In the genomic region with DNA sequence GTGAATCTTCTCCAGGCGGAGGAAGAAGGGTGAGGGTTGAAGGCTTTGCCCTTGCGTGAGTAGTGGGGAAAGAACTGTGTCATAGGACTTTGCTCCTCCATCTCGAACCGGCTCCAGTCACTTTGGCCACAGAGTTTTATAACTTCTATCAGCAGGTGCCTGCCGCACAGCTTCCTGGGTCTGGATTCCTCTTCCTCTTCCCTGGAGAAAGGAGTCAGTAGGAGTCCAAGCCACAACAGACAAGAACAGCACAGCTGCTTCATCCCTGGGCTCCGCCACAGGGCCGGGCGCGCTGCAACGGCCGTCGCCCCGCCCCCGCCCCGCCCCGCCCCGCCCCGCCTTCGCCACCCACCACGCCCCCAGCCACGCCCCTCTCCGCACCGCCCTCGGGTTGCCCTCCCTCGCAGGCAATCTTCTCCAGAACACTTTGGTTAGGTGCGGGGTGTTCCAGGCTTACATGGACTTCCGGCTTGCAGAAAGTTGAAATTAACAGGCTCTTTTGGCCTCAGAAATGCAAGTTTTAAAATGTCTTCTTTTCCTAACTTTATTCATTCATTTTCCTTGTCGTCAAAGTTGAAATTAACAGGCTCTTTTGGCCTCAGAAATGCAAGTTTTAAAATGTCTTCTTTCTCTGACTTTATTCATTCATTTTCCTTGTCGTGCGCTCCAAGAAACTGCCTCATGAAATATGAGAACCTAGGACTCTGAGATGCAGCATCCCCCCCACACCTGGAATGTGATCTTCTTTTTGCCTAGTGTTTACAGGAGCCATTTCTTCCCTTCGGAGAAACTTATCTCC, we compare ENCODE assay signal across 8 mouse cellular contexts. TPM values are rescaled to one million over a fixed set of nuclear protein-coding genes. Genes with fewer than 3 reads are reported as not detected.
DNase-seq lines count a peak whose midpoint lies in the region; ATAC-seq lines count a peak whose summit lies in the region.

Gene Insl6, minus strand, starts transcription at position 304 of the 799 bp plus-strand sequence.

- H3K4me2 ChIP-seq in embryonic facial prominence, embryonic 13.5 days = peak within 1 kb of the TSS; percentile 59
- H3K4me2 ChIP-seq in heart, embryonic 12.5 days = peak within 1 kb of the TSS; percentile 91
- peak within 1 kb of the TSS; percentile 79 for H3K4me2 ChIP-seq in kidney, embryonic 15.5 days

- WGBS in embryonic facial prominence, embryonic 13.5 days = 2% methylated on average over 31 of the region's 31 CpGs
- 4% methylated on average over 31 of the region's 31 CpGs for WGBS in heart, embryonic 12.5 days
- WGBS in kidney, embryonic 15.5 days = 4% methylated on average over 31 of the region's 31 CpGs

- peak within 1 kb of the TSS; percentile 43 for H3K4me3 ChIP-seq in embryonic facial prominence, embryonic 13.5 days
- peak within 1 kb of the TSS; percentile 55 for H3K4me3 ChIP-seq in heart, embryonic 12.5 days
- H3K4me3 ChIP-seq in kidney, embryonic 15.5 days (replicated peaks) = peak within 1 kb of the TSS; percentile 46

- H3K9ac ChIP-seq in embryonic facial prominence, embryonic 13.5 days = peak within 1 kb of the TSS; percentile 53
- peak within 1 kb of the TSS; percentile 71 for H3K9ac ChIP-seq in heart, embryonic 12.5 days
- H3K9ac ChIP-seq in kidney, embryonic 15.5 days = peak within 1 kb of the TSS; percentile 36; the same call in 1 of the 2 replicates

- peak; percentile 85 for DNase-seq in CD4-positive, CD25-positive, alpha-beta regulatory T cell, adult 2 months (ENCODE audit: low read depth, low spot score)
- DNase-seq in lung, postnatal 14 days = peak; percentile 79
- DNase-seq in ovary, postnatal 14 days (ENCODE audit: low spot score) = peak; percentile 46
- DNase-seq in thymus, postnatal 36 days = peak; percentile 74 to 75

- no peak within 1 kb of the TSS for H3K27ac ChIP-seq in embryonic facial prominence, embryonic 13.5 days
- H3K27ac ChIP-seq in heart, embryonic 12.5 days (ENCODE audit: poor library complexity, severe bottlenecking) = no peak within 1 kb of the TSS
- H3K27ac ChIP-seq in kidney, embryonic 15.5 days = peak within 1 kb of the TSS; percentile 54; the same call in 1 of the 2 replicates

- peaks cover 6% of the 10 kb centered on the region; the same call in 1 of the 2 replicates for H3K4me1 ChIP-seq in embryonic facial prominence, embryonic 13.5 days
- 0 out of 2 replicates have a peak, but pooled peaks cover 3% of the 10 kb centered on the region for H3K4me1 ChIP-seq in heart, embryonic 12.5 days (replicated peaks)
- peaks cover 8% of the 10 kb centered on the region; the same call in 1 of the 2 replicates for H3K4me1 ChIP-seq in kidney, embryonic 15.5 days

- no peaks in the 10 kb centered on the region for H3K9me3 ChIP-seq in embryonic facial prominence, embryonic 13.5 days
- H3K9me3 ChIP-seq in heart, embryonic 12.5 days (replicated peaks) = no peaks in the 10 kb centered on the region
- no peaks in the 10 kb centered on the region for H3K9me3 ChIP-seq in kidney, embryonic 15.5 days (replicated peaks)

- ATAC-seq in activated CD4-positive, CD25-positive, alpha-beta regulatory T cell, adult 4 months = peak; percentile 64
- ATAC-seq in embryonic facial prominence, embryonic 13.5 days (ENCODE audit: insufficient number of reproducible peaks, insufficient read depth, low FRiP score, low TSS enrichment, low read depth) = peak; percentile 79
- peak; percentile 91 for ATAC-seq in heart, embryonic 12.5 days (ENCODE audit: insufficient number of reproducible peaks, low FRiP score)
- peak; percentile 96 for ATAC-seq in kidney, embryonic 15.5 days (replicated peaks; ENCODE audit: low FRiP score)

- H3K36me3 ChIP-seq in embryonic facial prominence, embryonic 13.5 days = no peaks in the 10 kb centered on the region
- H3K36me3 ChIP-seq in heart, embryonic 12.5 days = no peaks in the 10 kb centered on the region
- H3K36me3 ChIP-seq in kidney, embryonic 15.5 days = no peaks in the 10 kb centered on the region

- no peaks in the 10 kb centered on the region for H3K27me3 ChIP-seq in embryonic facial prominence, embryonic 13.5 days
- 0 out of 2 replicates have a peak, but pooled peaks cover 5% of the 10 kb centered on the region for H3K27me3 ChIP-seq in heart, embryonic 12.5 days (replicated peaks)
- H3K27me3 ChIP-seq in kidney, embryonic 15.5 days = 0 out of 2 replicates have a peak, but pooled peaks cover 2% of the 10 kb centered on the region

RNA-seq across cellular contexts. Expression of gene Insl6, which starts in this region (rescaled TPM):
- polyA plus RNA-seq in activated CD4-positive, CD25-positive, alpha-beta regulatory T cell, adult 4 months (2017; shearing (Covaris generic)) = 10 to 100 TPM; 23.8 to 28.8 TPM
- 6.6 and 7.9 TPM in 2 replicates for polyA plus RNA-seq in embryonic facial prominence, embryonic 13.5 days (2015; fragmentation: Nextera tagmentation; extraction: Ambion mirVana)
- 4.2 and 4.3 TPM in 2 replicates for polyA plus RNA-seq in heart, embryonic 12.5 days (2016; fragmentation: Nextera tagmentation; extraction: Ambion mirVana)
- 5.2 and 7.1 TPM in 2 replicates for polyA plus RNA-seq in kidney, embryonic 15.5 days (2015; fragmentation: Nextera tagmentation; extraction: Ambion mirVana)
